Mouse (Mus musculus): Measurements from ENCODE around the gene Gm21970.

- TF ChIP-seq CTCF (IDR thresholded peaks at IDR 0.05; ENCODE audit: control insufficient read depth, insufficient read depth, insufficient replicate concordance, low read depth, low read length) (peak; percentile 35; the same call in 1 of the 2 replicates), POLR2A (IDR thresholded peaks at IDR 0.05; ENCODE audit: control insufficient read depth, low read depth, low read length) (no peak)
Observed at GRCm38 (mm10) chr16:91441366-91441765, 49.8 kb downstream of the Gm21970 start.
